Mouse (Mus musculus) ES-Bruce4 (cell line): ENCODE results near the gene Cyp3a16. TPM values are rescaled to one million over a fixed set of nuclear protein-coding genes. Genes with fewer than 3 reads are reported as not detected.
"Not testable (repeated sequence)": the region's sequence is repeated elsewhere in the genome, so short reads cannot be mapped to it uniquely, and the experiment has no call there.

Experiments used
- H3K27ac ChIP-seq: 2 replicates; pipeline ENCODE4 v1.5.1; 2012; ENCODE audit warnings: low read length, inconsistent platforms; ENCODE audit not compliant: insufficient read depth
- H3K27me3 ChIP-seq: 2 replicates; pipeline ENCODE4 v1.6.1; 2012; ENCODE audit warnings: mild to moderate bottlenecking, low read length, inconsistent platforms; ENCODE audit not compliant: control insufficient read depth, poor library complexity, insufficient read depth, severe bottlenecking
- H3K36me3 ChIP-seq: 2 replicates; pipeline ENCODE4 v1.6.1; 2012; ENCODE audit warnings: inconsistent platforms, mild to moderate bottlenecking, low read length, moderate library complexity; ENCODE audit not compliant: control insufficient read depth, poor library complexity, insufficient read depth, severe bottlenecking
- H3K4me1 ChIP-seq: one replicate; pipeline ENCODE4 v1.8.1; 2011; ENCODE audit warnings: low read length; ENCODE audit not compliant: control insufficient read depth, insufficient read depth
- H3K4me3 ChIP-seq: 2 replicates; pipeline ENCODE4 v1.5.1; 2011; ENCODE audit warnings: low read depth, mild to moderate bottlenecking, low read length
- H3K9ac ChIP-seq: 2 replicates; pipeline ENCODE4 v1.6.1; 2012; ENCODE audit warnings: low read depth, mild to moderate bottlenecking, inconsistent platforms; ENCODE audit not compliant: poor library complexity, severe bottlenecking
- H3K9me3 ChIP-seq: replicated peaks from 2 replicates; pipeline ENCODE4 v1.6.1; 2012; ENCODE audit warnings: mild to moderate bottlenecking, low read length, inconsistent platforms; ENCODE audit not compliant: control insufficient read depth, poor library complexity, insufficient read depth, severe bottlenecking
- CTCF ChIP-seq: IDR thresholded peaks from one replicate; pipeline ENCODE4 v1.8.1; 2011; ENCODE audit warnings: low read depth, low read length
- EP300 ChIP-seq: IDR thresholded peaks from 2 replicates; pipeline ENCODE4 v1.6.1; 2011; ENCODE audit warnings: low read depth, low read length; ENCODE audit not compliant: insufficient read depth
- POLR2A ChIP-seq: IDR thresholded peaks from one replicate; pipeline ENCODE4 v1.8.1; 2011; ENCODE audit warnings: low read length; ENCODE audit not compliant: insufficient read depth
- polyA plus RNA-seq: library from polyadenylated mRNA; stranded (reverse); fragments of >200 nt; gene quantifications from 2 replicates; pipeline ENCODE4 v1.2.4, GENCODE M21; 2011; ENCODE audit warnings: low read depth; ENCODE audit not compliant: missing spikeins, insufficient read depth, insufficient read length

The Cyp3a16 gene
- polyA plus RNA-seq, 1 experiment, result not detected

DNA sequence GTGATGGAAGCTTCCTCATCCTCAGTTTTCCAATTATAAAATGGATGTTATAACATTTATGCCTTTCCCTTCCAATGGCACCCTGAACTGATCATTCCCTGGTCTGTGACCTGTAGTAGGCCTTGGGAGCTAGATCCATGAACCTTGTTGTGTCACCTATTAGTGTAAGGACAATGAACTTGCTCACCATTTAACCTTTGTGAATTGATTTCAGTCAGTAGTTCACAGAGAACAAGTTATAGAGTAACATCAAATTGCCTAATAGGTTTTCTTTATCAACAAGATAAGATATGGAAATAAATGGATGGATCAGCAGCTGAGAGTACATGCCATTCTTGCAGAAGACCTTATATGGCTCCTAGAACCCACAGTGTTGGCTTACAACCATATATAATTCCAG lies 38.5 kb downstream of the Cyp3a16 start:
- Histone ChIP-seq H3K9ac (no peak overlapping the region), H3K27ac (no peak overlapping the region), H3K4me3 (no peak overlapping the region), H3K36me3 (no peaks in the 10 kb centered on the region), H3K27me3 (no peaks in the 10 kb centered on the region), H3K4me1 (no peaks in the 10 kb centered on the region), H3K9me3 (no peaks in the 10 kb centered on the region)
- no peak for TF ChIP-seq EP300
- TF ChIP-seq POLR2A, result no peak
- no peak for TF ChIP-seq CTCF

DNA sequence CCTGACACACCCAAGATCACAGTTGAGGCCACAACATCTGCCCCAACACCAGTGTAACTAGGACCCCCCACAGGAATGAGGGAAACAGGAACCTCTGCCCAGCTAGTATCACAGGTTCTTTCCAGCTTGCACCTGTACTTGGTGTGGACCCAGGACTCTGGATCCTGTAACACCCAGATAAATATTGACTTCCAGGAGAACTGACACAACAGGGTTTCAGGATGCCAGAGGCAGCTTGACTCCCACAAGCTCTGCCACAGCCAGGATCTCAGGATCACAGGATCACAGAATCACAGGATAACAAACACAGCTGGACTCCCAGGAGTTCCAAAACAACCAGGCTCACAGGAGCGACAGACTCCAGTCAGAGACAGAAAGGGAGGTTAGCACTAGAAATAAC lies 47.2 kb downstream of the Cyp3a16 start:
- Histone ChIP-seq H3K36me3 (no peaks in the 10 kb centered on the region), H3K4me3 (no peak overlapping the region), H3K4me1 (no peaks in the 10 kb centered on the region), H3K27ac (no peak overlapping the region), H3K9me3 (no peaks in the 10 kb centered on the region), H3K9ac (no peak overlapping the region), H3K27me3 (no peaks in the 10 kb centered on the region)
- no peak for TF ChIP-seq POLR2A
- no peak for TF ChIP-seq CTCF
- no peak for TF ChIP-seq EP300

GRCm38 (mm10) chr5:145415416-145415815 lies 54.1 kb downstream of the Cyp3a16 start:
- H3K27ac ChIP-seq, H3K9ac ChIP-seq, H3K4me1 ChIP-seq, H3K36me3 ChIP-seq, H3K27me3 ChIP-seq, H3K9me3 ChIP-seq, H3K4me3 ChIP-seq: not testable (repeated sequence)

Other genes starting within 250 kb of the Cyp3a16 start
- 72.0 and 79.3 TPM in 2 replicates for gene Zfp655, start 238.0 kb downstream of the Cyp3a16 start, polyA plus RNA-seq
- gene Zscan25, start 189.2 kb downstream of the Cyp3a16 start, polyA plus RNA-seq, result 7.7 and 13.5 TPM in 2 replicates
- gene Cyp3a57, start 124.4 kb downstream of the Cyp3a16 start, polyA plus RNA-seq, result not detected in 2 replicates
- not detected in 2 replicates for gene Cyp3a41b, start 115.0 kb upstream of the Cyp3a16 start, polyA plus RNA-seq